Mouse (Mus musculus) right cerebral cortex, adult 2 months (tissue): ENCODE results near the gene Gid8.
"Not testable (repeated sequence)": the region's sequence is repeated elsewhere in the genome, so short reads cannot be mapped to it uniquely, and the experiment has no call there.

ENCODE experiments used
- DNase-seq, 2 experiments: peaks; one replicate each; pipeline ENCODE4 v3.0.0; 2021 to 2022; ENCODE audit warnings: low spot score in 2 of 2

Gene Gid8

GRCm38 (mm10) chr2:180710276-180711155 lies 599 bp downstream of the Gid8 start:
- no peak for DNase-seq

GRCm38 (mm10) chr2:180711527-180711926 lies 1.6 kb downstream of the Gid8 start:
- no peak for DNase-seq

- DNase-seq: no peak
These were observed 2.2 kb downstream of the Gid8 start for GRCm38 (mm10) chr2:180712037-180712689.

GRCm38 (mm10) chr2:180722748-180723147 lies 12.8 kb downstream of the Gid8 start:
- DNase-seq: not testable (repeated sequence)

GRCm38 (mm10) chr2:180723865-180724264 lies 13.9 kb downstream of the Gid8 start:
- no peak for DNase-seq

GRCm38 (mm10) chr2:180724585-180725413 lies 14.9 kb downstream of the Gid8 start, which contains the start of gene Slc17a9:
Gene Slc17a9 (plus strand): TSS chr2:180725263.
- DNase-seq: peak in 1 of 2 experiments; percentile 20

GRCm38 (mm10) chr2:180725414-180725778 lies 15.5 kb downstream of the Gid8 start:
- DNase-seq: no peak

GRCm38 (mm10) chr2:180725856-180726629 lies 16.1 kb downstream of the Gid8 start:
- DNase-seq: no peak

- DNase-seq: no peak
These were observed 16.9 kb downstream of the Gid8 start for GRCm38 (mm10) chr2:180726658-180727442.

GRCm38 (mm10) chr2:180727613-180728021 lies 17.7 kb downstream of the Gid8 start:
- no peak for DNase-seq

GRCm38 (mm10) chr2:180731036-180731435 lies 21.1 kb downstream of the Gid8 start:
- no peak for DNase-seq

GRCm38 (mm10) chr2:180731984-180732383 lies 22.1 kb downstream of the Gid8 start:
- DNase-seq: no peak

GRCm38 (mm10) chr2:180735232-180735631 lies 25.3 kb downstream of the Gid8 start:
- DNase-seq: no peak

GRCm38 (mm10) chr2:180737984-180738383 lies 28.1 kb downstream of the Gid8 start:
- no peak for DNase-seq

GRCm38 (mm10) chr2:180740349-180740748 lies 30.4 kb downstream of the Gid8 start:
- no peak for DNase-seq

GRCm38 (mm10) chr2:180741421-180741820 lies 31.5 kb downstream of the Gid8 start:
- DNase-seq: no peak

GRCm38 (mm10) chr2:180742820-180743219 lies 32.9 kb downstream of the Gid8 start:
- no peak for DNase-seq

- DNase-seq: no peak
These were observed 33.4 kb downstream of the Gid8 start for GRCm38 (mm10) chr2:180743321-180743720.

GRCm38 (mm10) chr2:180745248-180745927 lies 35.5 kb downstream of the Gid8 start:
- peak; percentile 90 to 92 for DNase-seq
